ENCODE assay signal across 8 mouse cellular contexts in genomic region chr3:116710941-116711340, GRCm38 (mm10). TPM values are rescaled to one million over a fixed set of nuclear protein-coding genes. Genes with fewer than 3 reads are reported as not detected.
DNase-seq lines count a peak whose midpoint lies in the region; ATAC-seq and TF ChIP-seq lines count a peak whose summit lies in the region.

No protein-coding gene starts in this region.

- no peaks in the 10 kb centered on the region for H3K9me3 ChIP-seq in lung, embryonic 14.5 days (ENCODE audit: low read depth, low read length)
- no peaks in the 10 kb centered on the region for H3K9me3 ChIP-seq in erythroblast, embryonic 14.5 days (ENCODE audit: control insufficient read depth, low read length)

- H3K27ac ChIP-seq in lung, embryonic 14.5 days (ENCODE audit: low read depth): no peak overlapping the region
- no peak overlapping the region for H3K27ac ChIP-seq in small intestine, adult 2 months (ENCODE audit: insufficient read depth, low read depth, low read length)

- DNase-seq in lung, embryonic 14.5 days: no peak
- DNase-seq in lung, postnatal 36 days: no peak
- DNase-seq in liver: peak; percentile 43
- DNase-seq in frontal cortex, postnatal 14 days (ENCODE audit: low spot score in 2 of 2): no peak
- no peak for DNase-seq in left cerebral cortex, adult 8-10 months (ENCODE audit: low spot score in 2 of 2)
- no peak for DNase-seq in kidney, postnatal 14 days

- no peak for ATAC-seq in lung, embryonic 14.5 days (ENCODE audit: insufficient read depth)

- no peaks in the 10 kb centered on the region for H3K27me3 ChIP-seq in lung, embryonic 14.5 days (ENCODE audit: insufficient read depth, low read length)
- peaks cover 12% of the 10 kb centered on the region for H3K27me3 ChIP-seq in erythroblast, embryonic 14.5 days (ENCODE audit: control insufficient read depth)
- no peaks in the 10 kb centered on the region for H3K27me3 ChIP-seq in small intestine, adult 2 months (ENCODE audit: control insufficient read depth, insufficient read depth, low read length)

- WGBS in lung, embryonic 14.5 days: 44% methylated on average over 9 of the region's 9 CpGs
- WGBS in small intestine, adult 2 months: 9% methylated on average over 9 of the region's 9 CpGs

- H3K4me1 ChIP-seq in lung, embryonic 14.5 days (ENCODE audit: insufficient read depth): peaks cover 3% of the 10 kb centered on the region; the same call in 1 of the 2 replicates
- H3K4me1 ChIP-seq in erythroblast, embryonic 14.5 days (ENCODE audit: control insufficient read depth): peaks cover 51% of the 10 kb centered on the region
- peaks cover 7% of the 10 kb centered on the region; the same call in 1 of the 2 replicates for H3K4me1 ChIP-seq in small intestine, adult 2 months (ENCODE audit: control insufficient read depth, insufficient read depth, insufficient read length, low read length)

- no peaks in the 10 kb centered on the region for H3K36me3 ChIP-seq in lung, embryonic 14.5 days (ENCODE audit: insufficient read depth)
- peaks cover 16% of the 10 kb centered on the region for H3K36me3 ChIP-seq in erythroblast, embryonic 14.5 days (ENCODE audit: control insufficient read depth)
- peaks cover 5% of the 10 kb centered on the region for H3K36me3 ChIP-seq in small intestine, adult 2 months (ENCODE audit: control insufficient read depth, insufficient read depth, low read length)

- H3K4me3 ChIP-seq in lung, embryonic 14.5 days (ENCODE audit: low read depth, low read length): peak overlapping the region; percentile 92
- H3K4me3 ChIP-seq in erythroblast, embryonic 14.5 days (replicated peaks): peak overlapping the region; percentile 70
- peak overlapping the region; percentile 57 for H3K4me3 ChIP-seq in small intestine, adult 2 months (ENCODE audit: low read depth, low read length)

- H3K9ac ChIP-seq in lung, embryonic 14.5 days: peak overlapping the region; percentile 97; the same call in 1 of the 2 replicates

- no peak for TF ChIP-seq POLR2A in small intestine, adult 2 months (IDR thresholded peaks at IDR 0.05; ENCODE audit: low read depth, low read length)

- no peak for TF ChIP-seq CTCF in lung, embryonic 14.5 days (IDR thresholded peaks at IDR 0.05; ENCODE audit: low read depth)
- no peak for TF ChIP-seq CTCF in small intestine, adult 2 months (IDR thresholded peaks at IDR 0.05; ENCODE audit: extremely low read depth, insufficient read length, insufficient replicate concordance, low read depth, low read length)

- H3K4me2 ChIP-seq in lung, embryonic 14.5 days: peak overlapping the region; percentile 82

RNA-seq across cellular contexts. Expression of gene Slc35a3, which starts 1.7 kb away (rescaled TPM):
- polyA plus RNA-seq in lung, embryonic 14.5 days (2014; fragmentation: Nextera tagmentation; extraction: Ambion mirVana): 13.1 and 16.1 TPM in 2 replicates
- 0.55 and 0.71 TPM in 2 replicates for polyA plus RNA-seq in erythroblast, embryonic 14.5 days (2012)
- 18.3 and 22.3 TPM in 2 replicates for polyA plus RNA-seq in small intestine, adult 2 months (2012; rRNA removed)
- total RNA-seq in left cerebral cortex, adult 8-10 months (2022): 10 to 100 TPM; 14.2 to 17.0 (median 15.5) TPM

RNA-seq across cellular contexts. Expression of gene Gm43191, which starts 29.9 kb away (rescaled TPM):
- polyA plus RNA-seq in lung, embryonic 14.5 days (2014; fragmentation: Nextera tagmentation; extraction: Ambion mirVana): not detected in 2 replicates
- polyA plus RNA-seq in erythroblast, embryonic 14.5 days (2012): not detected in 2 replicates
- polyA plus RNA-seq in small intestine, adult 2 months (2012; rRNA removed): not detected in 2 replicates
- total RNA-seq in left cerebral cortex, adult 8-10 months (2022): 1 to 10 TPM in 3 of 4 experiments, not detected in 1; 1.0 to 3.8 (median 2.6) TPM

RNA-seq across cellular contexts. Expression of gene Mfsd14a, which starts 48.5 kb away (rescaled TPM):
- polyA plus RNA-seq in lung, embryonic 14.5 days (2014; fragmentation: Nextera tagmentation; extraction: Ambion mirVana): 89.8 and 94.6 TPM in 2 replicates
- polyA plus RNA-seq in erythroblast, embryonic 14.5 days (2012): 0.30 and 0.52 TPM in 2 replicates
- polyA plus RNA-seq in small intestine, adult 2 months (2012; rRNA removed): 4.0 and 6.7 TPM in 2 replicates
- 10 to 100 TPM; 53.0 to 62.0 (median 56.9) TPM for total RNA-seq in left cerebral cortex, adult 8-10 months (2022)

Comparison
In these comparisons a context has a peak if more than half of its experiments do, and no peak if none do; other contexts are left out.
1. RNA of gene Mfsd14a, which starts 48.5 kb away (polyA plus RNA-seq): 89.8 to 94.6 TPM in lung, embryonic 14.5 days; 4.0 to 6.7 TPM in small intestine, adult 2 months and 0.30 to 0.52 TPM in erythroblast, embryonic 14.5 days; every median in the first group is over 10 times any median in the second.
2. Peak in every context shown above with its lines, with median percentiles within 50 percentile points of each other: H3K4me3 ChIP-seq.